Mouse (Mus musculus): Measurements from ENCODE around the gene Eml2.

The Eml2 gene

DNA sequence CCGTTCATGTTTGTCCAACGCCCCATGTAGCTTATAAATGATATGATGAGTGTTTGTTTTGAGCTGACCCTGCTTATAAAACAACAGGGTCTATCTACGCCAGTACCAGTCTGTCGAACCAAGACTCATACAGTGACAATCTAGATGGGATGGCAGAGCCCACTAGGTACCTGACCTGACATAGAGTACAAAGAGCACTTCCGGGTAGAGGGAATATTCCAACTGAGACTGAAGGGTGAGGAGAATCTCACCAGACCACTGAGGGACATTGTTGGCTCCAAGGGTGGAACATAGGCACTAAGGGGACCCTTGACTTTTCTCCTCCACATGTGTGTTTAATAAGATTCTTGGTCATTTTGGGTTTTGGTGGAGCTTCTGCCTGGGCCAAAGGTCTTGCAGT is 53.2 kb downstream of the Eml2 start:
- no peak for DNase-seq (ENCODE audit: low spot score in 2 of 2)

DNA sequence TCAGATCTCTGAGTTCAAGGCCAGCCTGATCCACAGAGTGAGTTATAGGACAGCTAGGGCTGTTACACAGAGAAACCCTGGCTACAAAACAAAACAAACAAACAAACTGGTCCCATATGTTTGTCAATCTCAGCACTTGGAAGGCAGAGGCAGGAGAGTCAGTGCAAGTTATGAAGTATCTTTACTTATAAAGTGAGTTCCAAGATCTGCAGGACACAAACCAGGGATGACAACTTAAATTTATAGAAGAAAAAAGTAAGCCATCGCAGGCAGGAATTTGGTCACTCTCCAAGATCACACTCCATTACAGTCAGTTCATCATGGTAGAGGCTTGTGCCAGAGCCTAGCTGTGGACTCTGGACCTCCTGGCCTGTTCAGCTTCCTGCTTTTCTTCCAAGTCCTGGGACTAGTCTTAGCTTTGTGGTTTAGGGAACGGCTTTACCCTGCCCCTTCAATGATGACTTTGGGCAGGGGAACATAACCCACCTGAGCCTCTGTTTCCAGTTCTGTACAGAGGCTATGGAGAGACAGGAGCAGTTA is 53.9 kb downstream of the Eml2 start:
- no peak for DNase-seq (ENCODE audit: low spot score in 2 of 2)

DNA sequence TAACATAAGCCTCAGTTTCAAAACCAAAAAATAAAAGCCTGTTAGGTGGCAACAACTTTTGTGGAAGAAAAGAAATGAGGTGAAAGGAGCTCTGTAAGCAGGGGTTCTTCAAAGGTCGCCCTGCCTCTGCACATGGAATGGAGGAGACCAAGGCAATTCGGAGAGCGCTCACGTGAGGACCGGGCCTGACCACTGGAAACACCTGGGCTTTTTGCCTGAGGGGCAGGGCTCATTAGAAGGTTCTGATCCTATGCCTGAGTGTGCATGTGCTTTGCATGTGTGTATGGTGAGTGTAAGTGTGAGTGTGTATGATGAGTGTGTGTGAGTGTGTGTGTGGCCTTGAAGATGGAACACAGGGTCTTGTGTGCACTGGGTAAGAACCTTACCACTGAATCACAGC is 54.7 kb downstream of the Eml2 start:
- no peak for DNase-seq (ENCODE audit: low spot score in 2 of 2)

DNA sequence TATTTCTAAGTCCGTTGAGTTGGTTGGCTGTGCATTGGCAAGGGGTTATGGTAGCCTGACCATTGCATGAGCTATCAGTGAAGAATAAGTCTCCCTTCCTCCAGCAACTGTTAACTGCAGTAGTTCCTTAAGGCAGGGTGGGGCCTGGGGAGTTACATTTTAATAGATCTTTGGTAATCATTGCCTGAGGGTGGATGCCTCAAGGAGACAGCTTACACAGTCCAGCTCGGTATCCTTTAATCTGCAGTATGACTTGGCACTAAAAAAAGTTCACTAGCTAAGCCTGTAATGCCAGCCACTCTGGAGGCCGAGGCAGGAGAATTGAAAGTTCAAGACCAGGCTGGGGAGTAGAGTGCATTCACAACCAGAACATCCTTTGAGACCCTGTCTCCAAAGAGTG is 55.6 kb downstream of the Eml2 start:
- DNase-seq (ENCODE audit: low spot score in 2 of 2): no peak

DNA sequence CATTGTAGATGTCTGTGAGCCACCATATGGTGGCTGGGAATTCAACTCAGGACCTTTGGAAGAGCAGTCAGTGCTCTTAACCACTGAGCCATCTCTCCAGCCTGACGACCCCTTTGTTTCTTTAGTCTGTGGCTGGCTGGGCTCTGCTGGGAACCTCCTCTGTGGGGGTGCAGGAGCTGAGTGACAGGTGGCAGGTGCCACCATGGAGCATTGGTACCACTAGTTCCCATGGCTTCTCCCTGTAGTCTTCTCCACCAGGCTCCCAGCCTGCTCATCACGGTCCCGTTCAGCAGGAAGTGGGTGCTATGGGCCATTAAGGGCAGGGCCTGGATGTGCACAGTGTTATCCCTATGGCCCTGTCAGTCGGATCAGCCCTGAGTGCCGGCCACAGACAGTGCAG is 58.4 kb downstream of the Eml2 start:
- DNase-seq (ENCODE audit: low spot score in 2 of 2): no peak

DNA sequence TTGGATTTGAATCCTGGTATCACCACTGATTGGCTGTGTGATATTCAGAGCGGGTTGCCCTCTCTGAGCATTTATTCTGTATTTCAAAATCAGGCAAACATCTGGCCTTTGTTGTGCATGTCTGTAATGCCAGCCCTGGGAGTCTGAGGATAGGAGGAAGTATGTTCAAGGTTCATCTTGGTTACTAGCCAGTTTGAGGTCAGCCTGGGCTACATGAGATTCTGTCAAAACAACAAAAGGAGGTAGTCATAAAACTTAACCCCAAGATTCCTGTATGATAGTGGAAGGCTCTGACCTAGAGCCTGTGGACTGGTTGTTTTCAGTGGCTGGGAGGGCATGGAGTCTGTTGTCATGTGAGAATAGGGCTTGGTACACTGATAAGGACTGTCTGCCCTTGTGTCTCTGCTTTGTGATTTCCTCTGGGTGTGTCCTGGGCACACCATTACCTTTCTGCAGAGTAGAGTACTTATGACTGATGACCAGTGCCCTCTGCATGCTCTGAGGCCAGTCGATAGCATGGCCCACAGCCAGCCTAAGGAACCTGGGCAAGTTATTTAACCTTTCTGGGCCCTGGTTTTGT is 59.0 kb downstream of the Eml2 start:
- no peak for DNase-seq (ENCODE audit: low spot score in 2 of 2)

DNA sequence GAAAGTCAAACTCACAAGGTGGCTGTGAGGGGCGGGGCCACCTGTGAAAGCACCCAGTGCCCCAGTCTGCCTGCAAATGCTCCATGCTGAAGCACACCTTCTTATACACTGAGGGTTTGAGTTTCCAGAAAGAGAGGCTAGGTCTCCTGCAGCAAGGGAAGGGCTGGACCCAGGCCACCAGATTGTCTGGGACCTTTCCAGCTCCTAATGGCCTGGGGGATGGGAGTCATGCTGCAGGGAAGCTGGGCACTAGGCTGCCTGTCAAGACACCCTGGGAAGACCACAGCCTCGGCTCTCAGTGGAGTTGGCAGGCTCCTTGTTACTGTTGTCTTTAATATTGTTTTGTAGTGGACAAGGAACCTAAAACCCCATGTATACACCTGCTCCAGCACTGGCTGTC is 60.2 kb downstream of the Eml2 start:
- DNase-seq (ENCODE audit: low spot score in 2 of 2): no peak

DNA sequence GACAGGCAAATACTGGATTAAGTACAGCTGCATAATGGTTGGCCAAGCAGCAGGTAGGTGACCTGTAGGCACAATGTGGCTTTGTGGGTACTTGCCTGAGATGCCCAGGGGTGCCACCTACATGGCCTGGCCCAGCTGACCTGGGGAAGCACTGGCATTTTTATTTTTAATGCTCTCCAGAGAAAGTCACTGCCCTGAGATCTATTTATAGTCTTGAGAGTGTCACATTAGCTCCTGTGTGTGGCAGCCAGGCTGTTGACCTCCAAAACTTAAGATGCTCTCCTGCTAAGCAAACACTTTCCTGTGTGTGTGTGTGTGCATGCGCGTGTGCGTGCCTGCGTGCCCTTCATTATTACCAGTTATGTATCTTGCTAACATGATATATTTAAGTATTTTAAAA is 62.1 kb downstream of the Eml2 start:
- DNase-seq (ENCODE audit: low spot score in 2 of 2): no peak

DNA sequence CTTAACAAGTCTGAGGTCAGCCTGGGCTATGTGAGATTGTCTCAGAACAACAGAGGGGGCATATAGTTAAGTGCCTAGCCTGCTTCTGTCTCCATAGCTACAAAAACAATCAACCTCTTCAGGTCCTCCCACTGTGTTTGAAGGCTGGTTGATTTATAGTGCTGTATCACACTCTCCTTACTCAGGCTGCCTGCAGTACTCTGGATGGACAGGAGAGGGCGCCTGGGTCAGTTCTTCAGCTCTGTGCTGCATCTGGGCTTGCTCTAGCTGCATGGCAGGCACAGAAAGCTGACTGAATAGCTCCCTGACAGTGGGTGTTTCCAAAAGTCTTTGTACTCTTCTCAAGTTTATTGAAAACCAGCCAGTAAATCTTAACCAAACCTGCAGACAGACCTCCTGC is 63.2 kb downstream of the Eml2 start:
- peak; percentile 89 to 97 for DNase-seq (ENCODE audit: low spot score in 2 of 2)

DNA sequence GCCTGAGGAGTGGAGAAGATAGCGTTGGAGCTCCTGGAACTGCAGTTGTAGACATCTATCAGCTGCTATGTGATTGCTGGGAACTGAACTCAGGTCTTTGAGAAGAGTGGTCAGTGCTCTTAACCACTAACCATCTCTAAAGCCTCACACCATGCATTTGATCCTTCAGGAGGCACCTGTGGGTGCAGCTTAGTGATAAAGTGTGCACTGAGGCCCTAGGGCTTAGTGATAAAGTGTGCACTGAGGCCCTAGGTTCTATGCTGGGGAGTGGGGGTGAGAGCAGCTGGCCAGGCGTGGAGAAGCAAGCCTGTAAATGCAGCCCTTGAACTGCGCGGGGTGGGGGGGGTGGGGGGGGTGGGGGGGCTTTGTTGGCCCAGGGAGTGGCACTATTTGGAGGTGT is 63.8 kb downstream of the Eml2 start:
- DNase-seq (ENCODE audit: low spot score in 2 of 2): peak in 1 of 2 experiments; percentile 59

DNA sequence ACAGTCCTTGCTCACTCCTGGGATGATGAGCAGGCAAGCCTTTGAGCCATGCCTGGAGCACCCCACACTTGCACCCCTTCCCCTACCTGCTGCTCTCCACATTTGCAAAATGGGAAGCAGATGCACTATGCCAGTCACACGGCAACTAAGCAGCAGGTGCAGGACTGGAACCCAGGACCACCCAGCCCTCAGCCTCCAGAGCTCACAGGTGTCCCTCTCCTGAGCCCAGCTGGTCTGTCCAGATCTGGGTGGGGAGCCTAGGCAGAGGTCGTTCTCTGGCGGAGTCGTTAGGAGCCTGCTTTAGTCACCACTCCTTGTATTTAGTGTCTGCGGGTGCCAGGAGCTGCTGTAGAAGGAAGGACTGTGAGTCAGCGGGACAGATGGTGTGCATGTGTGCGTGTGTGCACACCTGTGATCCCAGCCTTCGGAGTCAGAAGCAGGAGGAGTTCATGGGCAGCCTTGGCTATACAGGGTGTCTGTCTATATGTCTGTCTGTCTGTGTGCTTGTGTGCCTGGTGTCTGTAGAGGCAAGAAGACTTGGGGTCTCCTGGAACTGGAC is 64.8 kb downstream of the Eml2 start:
- DNase-seq (ENCODE audit: low spot score in 2 of 2): peak in 1 of 2 experiments; percentile 61

DNA sequence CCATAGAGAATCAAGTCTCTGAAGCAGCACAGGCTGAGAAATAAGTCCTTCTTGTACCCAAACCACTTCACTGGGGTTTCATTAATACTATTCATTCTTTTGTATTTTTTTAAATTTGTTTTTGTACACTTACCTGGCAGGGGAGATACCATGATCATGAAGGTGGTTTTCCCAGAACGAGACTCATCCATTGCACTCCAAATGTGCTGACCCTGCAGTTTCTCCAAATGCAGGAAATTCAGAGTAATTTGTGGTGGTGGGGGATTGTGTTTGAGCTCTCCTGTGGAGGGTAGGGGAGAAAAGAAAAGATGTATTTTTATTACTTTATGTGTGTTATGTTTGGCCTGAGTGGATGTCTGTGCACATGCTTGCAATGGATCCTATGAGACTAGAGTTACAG is 65.8 kb downstream of the Eml2 start:
- no peak for DNase-seq (ENCODE audit: low spot score in 2 of 2)

DNA sequence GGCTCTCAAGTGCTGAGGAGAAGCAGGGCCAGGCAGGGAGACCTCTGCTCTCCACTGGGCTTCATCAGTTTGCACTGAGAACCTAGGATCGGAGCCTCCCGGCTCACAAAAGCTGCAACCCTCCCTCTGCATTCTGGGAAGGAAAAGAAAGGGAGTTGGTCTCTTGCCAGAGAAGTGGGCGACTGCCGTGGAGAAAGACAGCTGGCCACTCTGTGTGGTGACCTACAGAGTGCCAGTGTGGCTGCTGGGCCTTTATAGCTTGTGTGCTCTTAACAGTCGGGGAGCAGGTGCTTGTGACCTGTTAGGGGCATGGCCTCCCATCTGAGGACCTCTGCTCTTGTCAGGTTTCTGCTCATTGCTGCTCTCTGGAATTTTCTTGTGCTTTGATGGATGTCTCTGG is 67.6 kb downstream of the Eml2 start:
- DNase-seq (ENCODE audit: low spot score in 2 of 2): no peak

DNA sequence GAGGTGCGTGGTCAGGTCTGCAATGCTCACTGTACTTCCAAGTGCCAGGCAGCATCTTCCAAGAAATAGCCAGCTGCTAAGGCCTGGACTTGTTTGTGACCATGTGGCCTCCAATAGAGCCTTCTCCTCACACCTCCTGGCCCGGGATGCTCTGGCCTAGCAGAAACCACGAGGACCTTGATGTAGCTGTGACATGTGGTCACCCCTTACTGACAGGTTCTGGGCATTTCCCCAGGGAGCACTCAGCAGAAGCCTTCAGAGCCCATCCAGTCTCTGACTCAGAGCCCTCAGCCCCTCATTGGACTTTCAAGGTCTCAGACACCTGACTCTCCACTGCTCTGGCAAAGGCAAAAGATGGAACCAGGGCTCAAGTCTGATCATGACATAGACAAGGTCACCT is 68.9 kb downstream of the Eml2 start:
- DNase-seq (ENCODE audit: low spot score in 2 of 2): no peak

DNA sequence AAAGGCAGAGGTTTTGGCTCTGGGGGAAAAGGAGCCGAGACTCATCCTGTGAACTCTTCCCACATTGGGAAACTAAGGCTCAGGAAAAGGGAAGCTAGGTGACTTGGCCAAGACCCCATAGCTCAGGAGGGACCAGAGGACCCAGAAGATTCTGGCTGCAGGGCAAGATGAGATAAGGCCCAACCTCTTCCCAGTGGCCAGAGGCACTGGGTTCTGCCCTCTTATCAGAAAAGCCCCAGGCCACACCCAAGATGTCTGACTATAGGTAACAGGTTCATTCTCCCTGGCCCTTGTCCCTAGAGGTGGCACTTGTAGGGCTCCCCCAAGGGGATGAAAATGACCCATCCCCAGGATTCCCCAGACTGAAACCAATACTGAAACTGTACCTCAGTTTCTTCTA is 70.6 kb downstream of the Eml2 start:
- no peak for DNase-seq (ENCODE audit: low spot score in 2 of 2)

DNA sequence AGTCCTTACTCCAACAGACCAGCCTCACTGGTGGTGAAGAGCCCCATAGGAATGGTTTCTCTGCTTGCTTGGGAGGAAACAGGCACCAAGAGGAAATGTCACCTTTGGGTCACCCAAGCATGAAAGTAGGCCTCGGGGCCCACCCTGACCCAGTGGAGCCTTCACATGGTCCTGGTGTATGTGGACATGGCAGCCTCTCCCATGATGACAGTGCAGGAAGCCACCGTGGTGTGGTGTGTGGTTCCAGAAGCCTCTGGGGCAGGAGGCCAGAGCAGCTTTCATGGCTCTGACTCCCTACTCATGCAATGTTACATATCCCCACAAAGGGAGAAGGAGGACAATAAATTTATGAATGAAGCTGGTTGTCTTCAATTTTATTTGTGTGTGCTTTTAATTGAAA is 71.3 kb downstream of the Eml2 start:
- no peak for DNase-seq (ENCODE audit: low spot score in 2 of 2)

DNA sequence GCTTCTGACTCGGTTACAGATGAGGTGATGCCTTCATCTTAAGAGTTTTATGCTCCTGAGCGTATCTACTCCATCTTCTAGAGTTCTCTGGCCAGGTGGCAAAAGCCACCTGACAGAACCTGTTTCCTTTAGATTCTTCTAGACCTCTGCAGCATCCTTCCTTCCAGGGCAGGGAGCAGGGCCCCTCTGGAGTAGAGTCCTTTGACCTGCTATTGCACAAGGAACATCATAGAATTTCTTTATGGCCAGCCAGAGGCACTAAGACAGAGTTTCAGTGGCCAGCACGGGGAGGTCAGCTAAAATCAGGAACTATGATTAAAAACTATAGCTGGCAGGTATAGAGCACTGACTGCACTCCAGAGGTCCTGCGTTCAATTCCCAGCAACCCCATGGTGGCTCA is 75.9 kb downstream of the Eml2 start:
- no peak for DNase-seq (ENCODE audit: low spot score in 2 of 2)

DNA sequence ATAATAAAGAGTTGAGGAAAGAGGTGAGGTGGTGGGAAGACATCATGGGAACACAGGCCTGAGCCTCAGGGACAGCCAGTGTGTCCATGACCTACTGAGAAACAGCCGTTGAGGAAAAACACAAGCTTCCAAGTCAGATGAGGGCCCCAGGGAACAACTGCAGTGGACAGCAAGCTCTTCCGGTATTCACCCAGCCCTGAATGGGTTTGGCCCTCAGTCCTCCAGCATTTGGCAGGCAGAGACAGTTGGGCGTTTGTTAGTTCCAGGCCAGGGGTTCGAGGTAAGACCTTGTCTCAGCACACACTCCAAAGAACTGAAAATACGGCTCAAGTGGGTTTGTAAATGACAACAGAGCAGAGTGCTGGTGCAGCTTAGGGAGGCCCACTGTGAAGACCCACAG is 77.2 kb downstream of the Eml2 start:
- no peak for DNase-seq (ENCODE audit: low spot score in 2 of 2)

DNA sequence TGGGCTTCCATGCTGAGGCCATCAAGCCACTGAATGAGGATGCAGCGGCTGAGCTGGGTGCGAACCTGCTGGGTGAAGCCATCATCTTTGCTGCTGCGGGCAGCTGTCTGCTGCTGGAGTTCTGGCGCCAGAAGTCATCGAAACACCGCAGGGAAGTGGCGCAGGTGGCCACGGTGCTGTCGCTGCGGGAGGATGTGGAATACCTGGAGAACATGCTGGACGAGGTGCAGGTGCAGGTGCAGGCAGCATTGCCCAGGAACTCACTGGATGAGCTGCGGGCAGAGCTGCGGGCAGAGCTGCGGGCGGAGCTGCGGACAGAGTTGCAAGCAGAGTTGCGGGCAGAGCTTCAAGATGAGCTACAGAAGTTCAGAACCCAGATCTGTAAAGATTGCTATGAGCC is 79.2 kb downstream of the Eml2 start:
- no peak for DNase-seq (ENCODE audit: low spot score in 2 of 2)
